Mouse (Mus musculus): Measurements from ENCODE around the gene Hcn2.
A peak's percentile ranks its signal among the peaks of the same experiment; 100 is the strongest.
"Not testable (repeated sequence)": the region's sequence is repeated elsewhere in the genome, so short reads cannot be mapped to it uniquely, and the experiment has no call there.

Gene Hcn2

DNA sequence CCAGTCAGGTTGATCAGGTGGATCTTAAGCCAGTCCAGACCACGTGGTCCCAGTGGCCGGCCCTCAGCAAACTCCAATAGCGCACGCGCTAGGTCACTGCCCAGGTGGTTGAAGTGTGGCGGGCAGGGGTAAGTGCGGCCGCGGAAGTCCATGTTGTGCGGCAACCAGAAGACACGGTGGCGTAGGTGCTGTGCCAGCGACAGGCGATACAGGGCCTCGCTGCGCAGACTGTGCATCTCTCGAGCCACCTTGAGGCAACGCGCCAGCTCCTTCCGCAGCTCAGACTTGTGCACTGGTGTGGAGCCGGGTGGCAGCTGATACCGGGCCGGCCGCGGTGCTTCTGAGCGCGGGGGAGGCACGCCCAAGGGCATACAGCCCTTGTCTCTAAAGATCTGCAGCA lies 22.8 kb downstream of the Hcn2 start:
- no peak for DNase-seq (ENCODE audit: extremely low read depth, low read depth, low spot score)

DNA sequence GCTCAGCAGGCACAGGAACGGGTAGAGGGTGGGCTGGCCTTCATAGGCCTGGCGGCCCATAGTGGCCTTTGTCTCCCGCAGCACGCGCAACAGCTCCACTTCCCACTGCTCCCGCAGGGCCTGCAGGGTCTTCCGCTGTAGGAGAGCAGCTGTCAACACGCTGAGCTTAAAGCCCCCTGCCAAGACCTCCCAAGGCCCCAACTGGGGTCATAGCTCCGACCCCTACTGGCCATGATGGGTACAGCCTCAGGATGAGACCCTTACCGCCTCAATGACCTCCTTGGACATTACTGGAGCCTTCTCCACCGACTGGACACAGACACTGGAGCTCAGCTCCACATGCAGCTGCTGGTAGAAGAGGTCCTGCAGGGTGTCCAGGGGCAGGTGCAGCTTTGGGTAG lies 24.4 kb downstream of the Hcn2 start:
- no peak for DNase-seq (ENCODE audit: extremely low read depth, low read depth, low spot score)

DNA sequence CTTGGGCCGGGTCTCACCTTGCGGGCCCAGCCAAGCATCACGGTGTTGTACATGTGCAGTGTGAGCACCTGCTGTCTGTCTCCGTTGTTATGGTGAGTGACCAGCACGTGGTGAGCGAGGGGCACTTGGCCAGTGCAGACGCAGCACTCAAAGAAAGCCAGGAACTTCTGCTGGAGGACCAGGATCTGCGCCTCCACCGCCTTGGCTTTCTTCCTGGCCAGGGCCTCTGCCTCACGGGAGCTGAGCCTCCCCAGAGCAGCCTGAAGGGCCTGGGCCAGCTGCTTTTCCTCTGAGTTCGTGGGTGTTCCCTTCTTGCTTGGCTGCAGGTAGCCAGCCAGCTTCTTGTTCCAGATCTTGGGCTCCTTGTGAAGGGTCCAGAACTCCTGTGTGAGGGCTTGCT lies 26.7 kb downstream of the Hcn2 start:
- DNase-seq (ENCODE audit: extremely low read depth, low read depth, low spot score): no peak

DNA sequence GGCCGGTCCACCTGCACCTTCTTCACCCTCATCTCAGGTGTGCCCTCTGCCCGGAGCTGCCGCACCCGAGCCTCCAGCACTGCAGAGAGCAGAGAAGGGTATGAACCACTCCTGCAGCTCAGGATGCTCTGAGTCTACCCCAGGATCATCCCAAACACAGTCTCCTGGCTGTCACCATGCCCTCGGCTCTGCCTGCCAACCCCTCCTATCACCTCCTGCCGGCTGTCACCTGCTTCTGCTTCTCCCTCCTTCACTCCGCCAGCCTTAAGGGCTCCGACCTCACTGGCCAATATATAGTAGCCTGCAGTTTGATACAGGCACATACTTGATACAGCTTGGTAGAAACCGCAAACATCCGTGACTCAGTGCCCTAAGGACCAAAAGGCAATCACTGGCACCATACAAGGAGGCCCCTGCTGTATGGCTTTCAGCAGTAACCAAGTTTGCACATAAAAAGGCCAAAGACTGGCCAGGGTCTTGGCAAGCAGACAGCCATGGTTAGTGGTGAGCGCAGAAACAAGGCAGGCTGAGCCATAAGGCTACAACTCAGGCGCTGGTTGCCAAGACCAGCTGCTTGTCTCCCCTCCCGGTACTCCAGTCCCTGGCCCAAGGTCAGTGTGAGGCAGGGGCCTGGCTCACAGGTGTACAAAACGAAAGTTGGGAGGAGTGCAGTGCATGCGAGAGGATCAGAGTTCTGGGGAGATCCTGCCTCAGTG lies 27.4 kb downstream of the Hcn2 start:
- no peak for DNase-seq (ENCODE audit: extremely low read depth, low read depth, low spot score)

DNA sequence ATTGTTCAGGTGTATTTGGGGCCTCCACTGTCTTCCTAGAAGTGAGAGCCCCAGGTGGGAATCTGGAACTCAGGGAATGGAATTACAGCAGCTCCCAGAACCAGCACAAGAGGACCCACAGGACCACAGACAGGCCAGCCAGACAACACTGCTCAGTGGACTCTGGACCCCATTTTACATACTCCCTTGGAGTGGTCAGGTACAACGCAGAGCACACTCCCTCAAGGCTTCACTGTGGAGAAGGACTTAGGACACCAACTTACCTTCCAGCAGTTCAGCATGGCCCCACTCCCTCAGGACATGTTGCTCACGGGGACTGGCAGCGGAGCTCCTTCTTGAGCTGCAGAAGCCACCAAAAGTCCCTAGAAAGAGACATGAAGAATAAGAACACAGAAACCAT lies 29.0 kb downstream of the Hcn2 start:
- DNase-seq (ENCODE audit: extremely low read depth, low read depth, low spot score): no peak

DNA sequence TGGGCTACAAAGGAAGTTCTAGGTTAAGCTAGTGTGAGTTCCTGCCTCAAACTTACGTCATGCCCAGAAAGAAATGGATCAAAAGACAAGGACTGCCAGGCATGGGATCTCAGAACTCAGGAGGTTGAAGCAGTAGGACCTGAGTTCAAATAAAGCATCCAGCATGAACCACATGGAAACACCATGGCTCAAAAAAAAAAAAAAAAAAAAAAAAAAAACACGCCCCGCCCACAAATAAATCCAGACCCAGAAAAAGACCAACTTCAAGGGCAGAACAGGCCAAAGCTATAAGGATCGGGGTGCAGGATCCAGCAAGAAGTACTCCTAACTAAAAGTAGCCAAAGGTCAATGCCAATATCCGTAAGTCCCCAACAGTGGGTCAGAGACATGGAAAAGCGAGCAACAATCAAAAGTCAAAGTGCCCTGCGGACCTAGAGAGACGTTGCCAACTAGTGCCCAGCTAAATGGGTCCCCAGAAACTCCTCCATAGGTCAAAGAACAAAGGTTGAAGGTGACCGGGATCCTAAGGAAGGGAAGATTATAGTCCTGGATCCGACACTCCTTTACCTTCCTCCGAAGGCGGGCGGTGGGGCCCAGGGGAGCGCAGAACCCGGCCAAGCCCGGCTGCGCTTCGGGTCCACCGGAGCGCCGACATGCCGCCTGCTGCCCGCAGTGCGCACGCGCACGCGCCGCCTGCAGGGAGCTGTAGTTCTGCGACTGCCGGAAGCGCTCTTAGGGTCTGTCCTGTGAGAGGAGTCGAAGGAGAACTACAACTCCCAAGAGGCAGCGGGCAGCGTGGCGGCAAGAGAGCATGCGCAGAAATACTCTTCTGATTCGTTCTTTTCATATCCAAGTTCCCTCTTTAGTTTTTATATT lies 29.7 kb downstream of the Hcn2 start, which contains the start of gene Polrmt:
Gene Polrmt, minus strand, starts transcription at position 684 of the 876 bp plus-strand sequence.
- peak; percentile 78 for DNase-seq (ENCODE audit: extremely low read depth, low read depth, low spot score)

DNA sequence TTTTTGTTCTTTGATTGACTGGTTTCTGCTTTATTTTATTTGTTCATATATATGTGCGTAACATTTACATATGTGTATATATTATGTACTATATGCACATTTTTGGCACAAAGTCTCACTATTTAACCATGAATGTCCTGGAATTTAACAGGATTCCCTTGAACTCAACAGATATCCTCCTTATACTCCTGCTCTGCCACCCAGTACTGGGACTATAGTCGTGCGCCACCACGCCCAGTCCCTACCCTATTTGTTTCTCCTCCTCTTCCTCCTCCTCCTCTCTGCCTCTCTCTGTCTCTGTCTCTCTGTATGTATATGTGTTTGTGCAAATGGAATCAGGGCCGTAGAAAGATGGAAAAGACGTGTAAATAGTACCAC lies 30.3 kb downstream of the Hcn2 start:
- DNase-seq (ENCODE audit: extremely low read depth, low read depth, low spot score): no peak

DNA sequence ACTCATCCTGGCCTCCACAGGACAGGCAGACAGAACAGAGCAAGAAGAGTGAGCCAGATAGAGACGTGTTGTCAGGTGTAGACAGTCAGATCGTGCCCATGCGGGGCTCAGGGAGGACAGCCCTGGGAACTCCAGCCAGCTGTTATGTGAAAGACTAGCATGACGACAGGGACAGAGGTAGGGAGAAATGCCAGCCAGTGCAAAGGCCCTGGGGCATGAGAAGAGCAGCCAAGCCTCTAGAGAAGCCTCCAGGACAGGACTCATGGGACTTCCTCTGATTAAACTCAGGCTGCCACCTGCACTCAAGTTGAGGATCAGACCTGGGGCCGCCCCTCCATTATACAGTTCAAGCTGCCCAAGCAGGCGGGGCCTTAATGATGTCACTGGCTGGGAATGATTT lies 32.1 kb downstream of the Hcn2 start:
- no peak for DNase-seq (ENCODE audit: extremely low read depth, low read depth, low spot score)

DNA sequence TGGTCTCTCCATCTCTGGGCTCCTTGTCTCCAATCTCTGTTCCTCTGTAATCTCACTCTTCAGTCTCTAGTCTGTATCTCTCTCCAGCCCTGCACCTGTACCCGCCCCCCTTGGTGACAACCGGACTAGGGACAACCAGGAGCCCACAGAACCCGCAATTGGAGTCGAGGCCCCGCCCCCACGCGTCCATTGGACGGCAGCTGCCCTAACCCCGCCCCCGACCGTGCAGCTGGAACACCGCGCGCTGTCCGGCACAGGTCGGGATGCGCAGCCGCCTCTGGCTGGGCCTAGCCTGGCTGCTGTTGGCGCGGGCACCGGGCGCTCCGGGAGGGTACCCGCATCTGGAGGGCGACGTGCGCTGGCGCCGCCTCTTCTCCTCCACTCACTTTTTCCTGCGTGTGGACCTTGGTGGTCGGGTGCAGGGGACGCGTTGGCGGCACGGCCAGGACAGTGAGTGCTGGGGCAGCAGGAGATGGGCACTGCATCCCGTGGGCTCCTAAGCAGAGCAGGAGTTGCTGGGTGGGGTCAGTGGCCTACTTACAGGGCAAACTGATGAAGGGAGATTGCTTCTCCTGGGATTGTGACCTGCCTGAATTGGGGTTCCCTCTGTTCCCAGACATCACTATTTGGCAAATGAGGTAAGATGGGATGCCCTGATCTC lies 38.6 kb downstream of the Hcn2 start, which contains the start of gene Fgf22:
Gene Fgf22, plus strand, starts transcription at position 221 of the 661 bp plus-strand sequence.
- no peak for DNase-seq (ENCODE audit: extremely low read depth, low read depth, low spot score)

DNA sequence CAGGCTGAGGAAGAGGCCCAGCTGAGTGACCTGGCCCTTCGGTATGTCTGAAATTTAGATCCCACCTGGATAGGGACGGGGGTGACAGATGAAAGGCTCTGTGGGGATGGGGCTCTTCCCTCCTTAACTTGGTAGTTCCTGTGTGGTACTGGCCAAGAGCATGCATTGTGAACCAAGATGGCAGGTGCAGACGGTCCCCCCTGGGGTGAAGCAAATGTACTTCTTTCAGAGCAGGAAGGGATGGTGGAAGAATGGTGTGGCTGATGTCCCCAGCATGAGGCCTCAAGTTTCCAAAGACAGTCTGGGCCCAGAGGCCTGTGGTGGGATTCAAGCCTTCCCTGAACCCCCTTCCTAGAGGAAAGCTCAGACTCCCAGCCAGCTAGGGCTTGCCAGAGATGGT lies 39.4 kb downstream of the Hcn2 start:
- no peak for DNase-seq (ENCODE audit: extremely low read depth, low read depth, low spot score)

DNA sequence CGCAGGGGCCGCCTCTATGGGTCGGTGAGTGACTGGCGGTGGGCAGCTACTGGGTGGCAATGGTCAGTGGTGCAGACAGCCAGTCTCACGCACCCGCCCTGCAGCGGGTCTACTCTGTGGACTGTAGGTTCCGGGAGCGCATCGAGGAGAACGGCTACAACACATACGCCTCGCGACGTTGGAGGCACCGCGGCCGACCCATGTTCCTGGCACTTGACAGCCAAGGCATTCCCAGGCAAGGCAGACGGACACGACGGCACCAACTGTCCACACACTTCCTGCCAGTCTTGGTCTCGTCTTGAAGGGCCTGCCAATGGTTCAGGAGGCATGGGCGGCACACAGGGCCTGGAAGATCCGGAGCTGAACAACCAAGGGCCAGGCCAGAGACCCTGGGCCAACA lies 40.2 kb downstream of the Hcn2 start:
- DNase-seq (ENCODE audit: extremely low read depth, low read depth, low spot score): no peak

DNA sequence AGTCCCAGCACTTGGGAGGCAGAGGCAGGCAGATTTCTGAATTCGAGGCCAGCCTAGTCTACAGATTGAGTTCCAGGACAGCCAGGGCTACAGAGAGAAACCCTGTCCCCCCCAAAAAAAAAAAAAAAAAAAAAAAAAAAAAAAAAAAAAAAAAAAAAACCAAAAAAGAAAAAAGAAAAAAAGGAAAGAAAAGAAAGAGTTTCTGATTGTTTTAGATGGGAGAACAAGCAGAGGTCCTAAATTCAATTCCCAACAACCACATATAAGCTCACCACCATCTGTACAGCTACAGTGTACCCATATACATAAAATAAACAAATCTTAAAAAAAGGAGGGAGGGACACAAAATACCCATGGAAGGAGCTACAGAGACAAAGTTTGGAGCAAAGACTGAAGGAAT lies 43.2 kb downstream of the Hcn2 start:
- DNase-seq (ENCODE audit: extremely low read depth, low read depth, low spot score): not testable (repeated sequence)

DNA sequence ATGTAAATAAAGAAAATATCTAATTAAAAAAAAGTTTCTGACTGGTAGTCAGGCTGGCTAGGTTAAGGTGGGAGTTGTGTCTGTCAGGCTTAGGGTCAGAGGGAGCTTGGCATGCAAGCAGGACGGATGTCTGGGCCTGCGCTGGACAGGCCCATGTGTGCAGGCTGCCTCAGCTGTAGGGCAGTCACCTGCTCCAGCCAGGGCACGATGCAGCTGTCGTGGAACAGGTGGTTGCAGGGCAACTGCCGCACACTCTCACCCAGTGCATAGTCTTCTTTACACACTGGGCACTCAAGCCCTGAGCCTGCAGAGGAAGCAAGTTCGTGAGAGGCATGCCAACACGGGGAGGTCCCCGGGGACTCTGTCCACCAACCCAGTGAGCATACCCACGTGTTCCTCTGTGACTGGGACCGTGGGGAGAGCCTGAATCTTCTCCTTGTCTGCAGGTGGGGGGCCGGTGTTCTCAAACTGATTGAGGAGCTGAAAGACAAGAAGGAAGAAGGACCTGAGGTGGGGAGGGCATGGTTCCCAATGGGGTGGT lies 44.2 kb downstream of the Hcn2 start:
- no peak for DNase-seq (ENCODE audit: extremely low read depth, low read depth, low spot score)

DNA sequence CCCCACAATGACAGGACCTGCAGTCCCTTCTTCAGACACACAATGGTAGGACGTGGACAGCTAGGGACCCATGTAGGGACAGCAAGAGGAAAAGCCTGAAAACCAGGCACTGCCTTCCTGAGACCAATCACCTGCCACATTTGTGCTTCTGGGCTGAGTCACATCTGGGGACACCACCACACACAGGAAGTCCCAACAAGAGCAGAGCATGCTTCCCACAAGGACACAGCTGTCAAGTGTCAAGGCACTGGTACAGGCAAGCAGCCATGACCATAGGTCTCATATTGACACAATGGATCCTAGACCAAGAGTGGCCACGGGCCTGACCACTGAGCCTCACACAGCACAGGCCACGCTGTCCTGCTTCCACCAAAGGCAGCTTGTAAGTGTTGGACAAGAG lies 46.4 kb downstream of the Hcn2 start:
- no peak for DNase-seq (ENCODE audit: extremely low read depth, low read depth, low spot score)

DNA sequence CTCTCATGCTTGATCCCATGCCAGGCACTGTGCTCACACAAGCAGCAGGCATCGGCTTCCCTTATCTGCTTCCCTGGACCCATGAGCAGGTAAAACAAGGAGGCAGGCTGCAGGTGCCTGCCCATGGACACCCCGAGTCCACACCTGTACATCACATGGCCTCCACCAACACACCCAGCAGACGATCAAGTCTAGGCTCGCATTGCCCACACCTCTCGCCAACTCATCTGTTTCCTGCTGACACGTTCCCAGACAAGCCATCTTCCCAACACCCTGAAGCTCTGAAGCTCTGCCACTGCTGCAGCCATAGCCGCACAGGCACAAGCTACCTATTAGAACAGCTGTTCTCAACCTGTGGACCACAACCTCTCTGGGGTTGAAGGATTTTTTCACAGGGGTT lies 47.8 kb downstream of the Hcn2 start:
- DNase-seq (ENCODE audit: extremely low read depth, low read depth, low spot score): peak; percentile 56

DNA sequence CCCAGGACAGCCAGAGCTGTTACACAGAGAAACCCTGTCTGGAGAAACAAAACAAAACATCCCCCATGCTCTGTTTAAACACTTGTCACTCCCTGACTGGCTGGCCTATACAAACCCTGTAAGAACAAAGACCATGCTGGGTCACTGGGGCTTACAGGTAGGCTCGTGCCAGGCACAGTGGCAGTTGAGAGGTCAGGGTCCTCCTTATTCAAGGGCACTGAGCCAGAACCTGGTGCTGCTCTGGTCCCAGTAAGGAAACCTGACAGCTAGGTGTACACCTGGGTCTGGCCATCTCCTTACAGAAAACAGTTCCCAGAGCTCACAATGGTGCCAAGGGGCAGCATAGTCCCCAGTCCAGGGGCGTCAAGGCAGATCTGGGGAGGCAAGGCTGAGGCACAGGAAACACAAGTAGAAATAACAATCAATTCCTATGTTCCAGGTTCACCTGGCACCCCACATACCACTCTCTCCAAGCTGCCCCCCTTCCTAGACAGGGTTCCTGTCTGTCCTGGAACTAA lies 48.9 kb downstream of the Hcn2 start:
- no peak for DNase-seq (ENCODE audit: extremely low read depth, low read depth, low spot score)

DNA sequence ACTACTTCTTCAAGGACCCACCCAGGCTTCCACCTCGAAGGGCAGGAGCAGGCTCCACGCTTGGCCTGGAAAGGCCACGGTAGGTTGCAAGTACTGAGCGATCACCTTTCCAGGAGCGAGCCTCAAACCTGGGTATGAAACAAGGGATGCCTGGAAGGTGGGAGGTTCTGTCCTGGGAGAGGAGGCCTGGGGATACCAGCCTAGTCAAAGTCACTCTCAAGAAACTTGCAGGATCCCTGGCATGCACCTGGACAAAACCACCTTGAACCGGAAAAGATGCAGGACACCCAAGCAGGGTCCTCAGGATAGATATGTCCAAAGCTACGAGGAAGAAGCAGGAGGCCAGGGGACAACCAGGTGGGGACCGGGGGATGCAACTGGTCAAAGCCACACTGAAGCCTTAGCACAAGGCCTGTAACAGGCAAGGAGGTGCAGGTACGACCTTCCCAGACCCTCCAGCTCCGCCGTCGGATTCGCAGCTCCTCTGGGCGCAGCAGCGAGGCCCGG lies 49.6 kb downstream of the Hcn2 start:
- DNase-seq (ENCODE audit: extremely low read depth, low read depth, low spot score): no peak

DNA sequence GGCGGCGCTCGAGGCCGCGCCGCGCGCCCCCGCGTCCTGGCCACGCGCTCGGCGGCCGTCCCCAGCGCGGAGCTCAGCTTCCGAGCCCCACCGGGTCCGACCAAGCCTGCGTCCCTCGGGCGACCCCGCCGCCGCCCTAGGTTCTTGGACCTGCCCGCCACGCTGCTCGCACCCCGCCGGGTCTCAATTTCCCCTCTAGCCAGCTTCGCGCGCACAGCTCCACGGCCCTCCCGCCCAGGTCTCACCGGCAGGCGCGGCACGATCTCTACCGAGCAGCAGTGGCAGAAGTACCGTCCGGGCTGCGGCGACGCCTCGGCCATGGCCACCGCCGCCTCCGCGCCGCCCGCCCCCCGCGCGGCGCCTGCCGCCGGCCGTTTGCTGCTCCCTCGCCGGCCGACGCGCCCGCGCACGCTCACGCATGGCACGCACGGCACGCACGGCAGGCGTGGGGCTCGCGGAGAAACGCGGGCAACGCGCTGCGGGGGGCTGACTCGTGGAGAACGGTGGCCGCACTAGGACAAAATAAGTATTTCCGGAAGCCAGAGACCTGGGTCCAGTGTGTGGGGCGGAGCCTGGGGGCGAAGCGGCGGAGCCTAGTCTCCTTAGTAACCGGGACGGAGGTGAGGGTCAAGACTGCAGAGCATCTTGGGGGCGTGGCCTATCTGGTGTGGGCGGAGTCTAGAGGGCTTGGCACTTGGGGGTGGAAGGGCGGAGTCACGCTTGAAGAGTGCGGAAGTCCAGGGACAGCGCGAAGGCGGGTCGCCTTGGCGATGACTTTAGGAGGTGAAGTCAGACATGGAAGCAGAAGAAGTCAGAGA lies 50.3 kb downstream of the Hcn2 start, which contains the start of gene Rnf126:
Gene Rnf126, minus strand, starts transcription at position 445 of the 818 bp plus-strand sequence.
- DNase-seq (ENCODE audit: extremely low read depth, low read depth, low spot score): peak; percentile 89

DNA sequence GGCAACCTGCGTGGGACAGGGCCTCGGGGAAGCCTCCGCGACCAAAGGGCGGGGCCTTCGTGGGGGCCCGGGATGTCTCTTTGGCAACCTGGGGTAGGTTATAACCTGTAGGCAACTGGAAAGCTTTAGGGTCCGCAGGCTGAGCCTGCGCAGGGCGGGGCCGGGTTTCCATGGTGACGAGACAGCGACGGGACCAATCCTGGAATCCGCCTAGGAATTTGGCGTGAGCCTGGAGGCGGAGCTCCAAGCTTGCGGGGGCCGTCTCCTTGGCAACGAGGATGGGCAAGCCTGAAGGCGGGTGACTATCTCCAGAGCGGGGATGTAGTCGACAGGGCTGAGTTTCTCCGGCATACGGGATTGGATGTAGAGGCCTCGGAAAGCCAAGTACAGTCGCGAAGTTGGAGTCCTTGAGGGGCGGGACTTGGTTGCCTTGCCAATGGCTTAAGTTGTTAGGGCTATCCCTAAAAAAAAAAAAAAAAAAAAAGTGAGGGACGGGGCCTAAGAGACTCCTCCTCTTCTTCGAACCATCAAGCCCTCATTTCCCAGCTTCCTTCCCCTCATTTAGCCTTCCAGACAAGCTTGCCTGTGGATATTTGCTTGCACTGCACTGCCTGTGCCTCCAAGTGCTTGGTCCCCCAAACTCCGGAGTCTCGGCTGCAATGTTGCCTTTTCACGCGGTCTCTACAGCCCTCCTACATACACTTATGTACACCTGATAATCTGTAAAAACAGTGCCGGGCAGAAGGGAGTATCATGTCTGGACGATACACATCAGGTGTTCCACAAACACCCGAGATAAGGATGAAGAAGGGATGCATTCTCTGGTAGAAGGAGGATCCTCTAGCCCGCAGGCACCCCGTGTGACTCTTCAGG lies 51.2 kb downstream of the Hcn2 start:
- peak; percentile 37 for DNase-seq (ENCODE audit: extremely low read depth, low read depth, low spot score)

Data from fat pad, adult 2 months (tissue).